Mouse (Mus musculus): ENCODE measurements around the gene BC003965. TPM values are rescaled to one million over a fixed set of nuclear protein-coding genes. Genes with fewer than 3 reads are reported as not detected.

BC003965 gene
- polyA plus RNA-seq, 1 experiment from 2014 or later: 35.3 TPM

Other genes starting within 250 kb of the BC003965 start
- gene Mapk8ip3, start 247.6 kb upstream of the BC003965 start, polyA plus RNA-seq (2016; fragmentation: Nextera tagmentation; extraction: Ambion mirVana): 55.8 and 59.5 TPM in 2 replicates
- gene Jpt2, start 223.9 kb upstream of the BC003965 start, polyA plus RNA-seq (2016; fragmentation: Nextera tagmentation; extraction: Ambion mirVana): 270 and 277 TPM in 2 replicates
- 10.5 and 12.0 TPM in 2 replicates for gene Cramp1l, start 168.8 kb upstream of the BC003965 start, polyA plus RNA-seq (2016; fragmentation: Nextera tagmentation; extraction: Ambion mirVana)
- 29.0 and 29.8 TPM in 2 replicates for gene Ift140, start 168.5 kb upstream of the BC003965 start, polyA plus RNA-seq (2016; fragmentation: Nextera tagmentation; extraction: Ambion mirVana)
- gene Tmem204, start 101.0 kb upstream of the BC003965 start, polyA plus RNA-seq (2016; fragmentation: Nextera tagmentation; extraction: Ambion mirVana): 13.2 and 15.5 TPM in 2 replicates
- 49.1 and 51.0 TPM in 2 replicates for gene Telo2, start 68.6 kb upstream of the BC003965 start, polyA plus RNA-seq (2016; fragmentation: Nextera tagmentation; extraction: Ambion mirVana)
- 0.48 and 0.88 TPM in 2 replicates for gene Ptx4, start 63.8 kb upstream of the BC003965 start, polyA plus RNA-seq (2016; fragmentation: Nextera tagmentation; extraction: Ambion mirVana)
- 27.1 and 27.4 TPM in 2 replicates for gene Clcn7, start 51.2 kb upstream of the BC003965 start, polyA plus RNA-seq (2016; fragmentation: Nextera tagmentation; extraction: Ambion mirVana)
- not detected in 2 replicates for gene Ccdc154, start 22.1 kb upstream of the BC003965 start, polyA plus RNA-seq (2016; fragmentation: Nextera tagmentation; extraction: Ambion mirVana)
- gene Gm38655, start 9.1 kb upstream of the BC003965 start, polyA plus RNA-seq (2016; fragmentation: Nextera tagmentation; extraction: Ambion mirVana): not detected in 2 replicates
- gene Unkl, start 3.8 kb downstream of the BC003965 start, polyA plus RNA-seq (2016; fragmentation: Nextera tagmentation; extraction: Ambion mirVana): 10.6 and 12.9 TPM in 2 replicates
- gene Gnptg, start 55.6 kb downstream of the BC003965 start, polyA plus RNA-seq (2016; fragmentation: Nextera tagmentation; extraction: Ambion mirVana): 34.1 and 34.9 TPM in 2 replicates
- gene Tsr3, start 55.6 kb downstream of the BC003965 start, polyA plus RNA-seq (2016; fragmentation: Nextera tagmentation; extraction: Ambion mirVana): 63.7 and 65.8 TPM in 2 replicates
- 1.5 and 1.9 TPM in 2 replicates for gene Baiap3, start 71.8 kb downstream of the BC003965 start, polyA plus RNA-seq (2016; fragmentation: Nextera tagmentation; extraction: Ambion mirVana)
- gene Ube2i, start 90.1 kb downstream of the BC003965 start, polyA plus RNA-seq (2016; fragmentation: Nextera tagmentation; extraction: Ambion mirVana): 782 and 798 TPM in 2 replicates
- not detected in 2 replicates for gene Prss34, start 113.8 kb downstream of the BC003965 start, polyA plus RNA-seq (2016; fragmentation: Nextera tagmentation; extraction: Ambion mirVana)
- gene Prss28, start 124.1 kb downstream of the BC003965 start, polyA plus RNA-seq (2016; fragmentation: Nextera tagmentation; extraction: Ambion mirVana): 0.19 TPM in 1 of 2 replicates, not detected in the other
- not detected in 2 replicates for gene Prss29, start 134.1 kb downstream of the BC003965 start, polyA plus RNA-seq (2016; fragmentation: Nextera tagmentation; extraction: Ambion mirVana)
- not detected in 2 replicates for gene Tpsab1, start 161.0 kb downstream of the BC003965 start, polyA plus RNA-seq (2016; fragmentation: Nextera tagmentation; extraction: Ambion mirVana)
- gene Tpsb2, start 181.8 kb downstream of the BC003965 start, polyA plus RNA-seq (2016; fragmentation: Nextera tagmentation; extraction: Ambion mirVana): not detected in 2 replicates
- 0.31 TPM in 1 of 2 replicates, not detected in the other for gene Tpsg1, start 184.7 kb downstream of the BC003965 start, polyA plus RNA-seq (2016; fragmentation: Nextera tagmentation; extraction: Ambion mirVana)
- 8.7 and 11.9 TPM in 2 replicates for gene Cacna1h, start 249.2 kb downstream of the BC003965 start, polyA plus RNA-seq (2016; fragmentation: Nextera tagmentation; extraction: Ambion mirVana)